Mouse (Mus musculus) kidney, adult 2 months (tissue): ENCODE results near the gene Cdh4.

Experiments
- CTCF ChIP-seq: fragments of 200-500 bp; conservative IDR thresholded peaks from 2 replicates; pipeline ENCODE4 v1.5.1; 2011; ENCODE audit warnings: low read depth, mild to moderate bottlenecking, control low read depth, low read length, moderate library complexity, mixed read lengths; ENCODE audit not compliant: insufficient read depth, insufficient read length
- POLR2A ChIP-seq: fragments of 200-500 bp; IDR thresholded peaks from one replicate; pipeline ENCODE4 v1.6.1; 2011; ENCODE audit warnings: low read depth, low read length, control low read depth

DNA sequence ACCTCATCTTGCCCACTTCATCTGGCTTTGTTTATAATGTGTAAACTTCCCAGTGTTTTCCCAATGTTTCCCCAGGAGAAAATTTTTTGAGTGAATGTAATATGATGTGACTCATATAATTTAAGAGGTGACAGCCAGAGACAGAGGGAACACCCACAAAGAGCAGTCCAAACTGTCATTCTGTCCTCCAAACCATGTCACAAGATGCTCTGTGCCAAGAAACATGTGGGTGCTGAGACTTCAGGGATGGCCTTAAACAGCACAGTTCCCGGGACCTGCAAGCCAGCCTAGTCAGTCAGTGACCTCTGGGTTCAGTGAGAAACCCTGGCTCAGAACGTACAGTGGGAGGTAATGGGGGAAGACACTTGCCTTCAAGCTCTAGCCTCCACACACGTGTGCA lies 247.5 kb downstream of the Cdh4 start:
- no peak for TF ChIP-seq CTCF
- no peak for TF ChIP-seq POLR2A
